Mouse (Mus musculus) 3T3-L1 (cell line): ENCODE measurements around the gene Foxc1.

Experiments used
- DNase-seq: peaks from one replicate; pipeline ENCODE4 v3.0.0-alpha.2; 2015; ENCODE audit warnings: low read depth, low spot score

The Foxc1 gene

GRCm38 (mm10) chr13:31835802-31836201 lies 29.4 kb downstream of the Foxc1 start:
- DNase-seq: no peak

GRCm38 (mm10) chr13:31849258-31849971 lies 43.0 kb downstream of the Foxc1 start:
- no peak for DNase-seq

GRCm38 (mm10) chr13:31853564-31853963 lies 47.1 kb downstream of the Foxc1 start:
- DNase-seq: no peak

DNA sequence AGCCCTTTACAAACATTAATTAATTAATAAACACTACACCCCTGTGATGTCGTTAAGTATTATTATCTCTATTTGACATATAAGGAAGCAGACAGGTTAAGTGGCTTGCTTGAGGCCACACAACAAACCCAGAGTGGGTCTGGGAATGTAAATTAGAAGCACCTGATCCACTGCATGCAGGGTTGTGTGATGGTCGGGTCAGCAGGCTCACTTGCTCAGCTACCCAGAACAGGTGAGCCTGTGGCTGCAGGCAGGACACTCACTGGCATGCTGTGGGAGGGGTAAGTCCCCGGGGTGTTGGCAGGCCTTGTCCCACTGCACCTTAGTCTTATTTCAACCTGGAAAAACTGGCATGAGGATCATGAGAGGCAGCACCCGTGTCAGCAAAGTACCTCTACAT lies 47.6 kb downstream of the Foxc1 start:
- no peak for DNase-seq

DNA sequence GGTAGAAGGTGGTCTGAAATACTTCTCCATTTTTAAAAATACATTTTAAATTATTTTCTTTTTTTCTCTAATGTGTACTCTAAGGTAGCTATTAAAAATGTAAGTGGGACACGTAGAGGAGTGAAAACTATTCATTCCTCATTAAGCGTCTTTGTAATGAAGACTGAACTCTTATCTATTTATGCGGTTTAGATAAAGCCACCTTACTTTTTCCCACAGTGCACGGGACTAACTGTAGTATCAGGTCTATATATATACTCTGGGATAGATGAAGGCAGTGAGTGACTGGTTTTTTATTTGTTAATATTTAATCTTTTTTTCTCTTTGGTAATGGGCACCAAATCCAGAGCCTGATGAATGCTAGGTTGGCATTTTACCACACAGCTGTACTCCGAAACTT lies 53.8 kb downstream of the Foxc1 start:
- DNase-seq: no peak
